Mouse (Mus musculus) adrenal gland, adult 18-20 months (tissue): ENCODE data around the gene Pgm1. TPM values are rescaled to one million over a fixed set of nuclear protein-coding genes. Genes with fewer than 3 reads are reported as not detected.
A peak's percentile ranks its signal among the peaks of the same experiment; 100 is the strongest.

ENCODE experiments used
- DNase-seq, 2 experiments: peaks; one replicate each; pipeline ENCODE4 v3.0.0; 2021 to 2022; ENCODE audit warnings: low spot score in 2 of 2
- total RNA-seq, 2 experiments: library from RNA; stranded (reverse); gene quantifications; 1 replicate in 1 of 2; 2 replicates in 1 of 2; pipeline ENCODE4 v1.2.3; 2021

Gene Pgm1
- total RNA-seq, 2 experiments from 2014 or later: 93.0 to 106 TPM

DNA sequence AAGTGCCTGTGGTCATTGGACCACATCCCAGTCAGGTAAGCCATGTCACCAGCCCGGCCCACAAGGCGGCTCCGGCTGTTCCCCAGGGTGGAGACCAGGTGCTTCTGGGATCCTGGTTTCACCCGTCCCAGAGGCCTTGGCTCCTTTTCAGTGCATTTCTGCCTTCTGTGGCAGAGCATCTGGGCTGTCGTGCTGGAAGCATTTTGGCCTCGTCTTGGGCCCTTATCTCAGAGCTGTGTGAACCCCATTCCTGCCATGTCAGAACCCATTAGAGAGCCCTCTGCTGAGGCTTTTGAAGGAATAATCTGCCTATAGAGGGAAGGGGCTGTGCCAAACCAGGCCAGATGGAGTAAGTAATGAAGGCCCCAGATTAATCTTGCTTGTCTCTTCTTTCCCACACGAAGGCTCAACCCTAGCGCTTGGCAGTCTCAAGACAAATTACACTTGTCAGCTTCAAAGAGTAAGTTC, 80.0 kb downstream of the Pgm1 start:
- DNase-seq: no peak

GRCm38 (mm10) chr4:100010916-100011315, 81.7 kb downstream of the Pgm1 start:
- no peak for DNase-seq

DNA sequence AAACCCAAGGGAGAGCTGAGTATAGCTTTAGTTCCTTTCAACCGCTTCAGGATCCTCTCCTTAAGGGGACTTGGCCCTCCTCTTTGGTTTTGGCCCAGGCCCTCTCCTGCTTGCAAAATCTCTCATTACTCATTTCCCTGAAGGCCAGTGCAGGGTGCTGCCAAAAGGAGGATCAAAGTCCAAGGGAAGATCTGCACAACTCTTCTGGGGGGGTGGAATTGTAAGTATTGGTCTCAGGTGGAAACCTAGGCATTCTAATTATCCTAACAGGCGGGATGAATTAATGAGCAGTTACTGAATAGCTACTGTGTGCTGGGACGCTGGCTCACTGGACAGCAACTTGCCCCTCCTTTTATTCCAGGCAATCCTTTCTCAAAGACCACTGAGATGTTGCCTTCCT, 82.3 kb downstream of the Pgm1 start:
- peak; percentile 34 to 37 for DNase-seq

- no peak for DNase-seq
Observed at GRCm38 (mm10) chr4:100012361-100013035, 83.3 kb downstream of the Pgm1 start.

DNA sequence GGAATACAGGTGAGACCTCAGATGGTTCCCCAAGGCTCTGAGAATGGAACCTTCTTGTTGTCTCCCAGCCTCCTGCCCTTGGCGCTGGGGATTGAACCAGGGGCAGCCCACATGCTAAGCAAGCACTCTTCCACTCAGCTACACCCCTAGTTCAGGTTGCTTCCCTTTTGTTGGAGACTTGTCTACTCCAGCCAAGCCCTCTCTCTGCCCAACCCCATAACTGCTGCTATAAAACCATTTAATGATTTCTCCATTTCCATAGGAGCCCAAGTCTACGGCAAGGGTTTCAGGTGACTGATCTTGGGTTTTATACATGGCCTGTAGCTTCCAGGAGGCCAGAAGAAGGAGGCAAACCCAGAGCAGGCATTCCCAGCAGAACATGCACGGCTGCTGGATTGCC, 98.6 kb downstream of the Pgm1 start:
- DNase-seq: no peak

DNA sequence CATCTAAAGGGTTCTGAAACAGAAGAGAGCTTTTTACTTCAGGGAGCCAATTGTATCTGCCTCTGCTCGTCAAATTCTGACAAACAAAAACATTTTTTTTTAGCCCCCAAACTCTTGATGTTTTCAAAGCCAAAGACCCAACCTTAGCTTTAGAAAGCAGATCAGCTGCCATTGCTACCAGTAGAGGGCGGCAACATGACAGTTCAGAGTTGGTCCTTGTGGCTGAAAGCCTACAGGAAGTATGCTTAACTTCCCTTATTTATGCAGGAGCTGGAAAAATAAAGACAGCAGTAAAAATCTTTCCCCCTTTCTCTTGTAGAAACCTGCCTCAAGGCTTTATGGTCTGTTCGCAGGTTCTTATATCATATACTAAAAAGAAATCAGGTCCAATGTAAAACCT, 99.4 kb downstream of the Pgm1 start:
- DNase-seq: peak; percentile 59 to 65

DNA sequence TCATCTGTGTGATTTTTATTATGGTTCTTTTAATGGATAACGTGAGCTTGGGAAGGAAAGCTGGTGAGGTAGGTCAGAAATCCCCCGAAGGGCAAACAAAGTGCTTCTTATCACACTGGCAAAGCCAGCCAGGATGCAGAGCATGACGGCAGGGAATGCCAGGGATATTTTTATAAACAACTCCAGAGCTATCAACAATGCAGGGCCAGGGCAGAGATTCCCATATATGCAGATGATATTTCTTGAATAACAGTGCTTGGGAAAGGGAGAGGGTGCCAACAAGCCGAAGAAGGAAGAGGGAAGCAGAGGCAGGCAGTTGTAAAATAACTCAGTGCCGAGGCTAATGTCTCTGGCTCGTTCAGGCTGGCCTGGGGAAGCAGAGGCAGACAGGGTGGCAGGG, 102.1 kb downstream of the Pgm1 start:
- no peak for DNase-seq

DNA sequence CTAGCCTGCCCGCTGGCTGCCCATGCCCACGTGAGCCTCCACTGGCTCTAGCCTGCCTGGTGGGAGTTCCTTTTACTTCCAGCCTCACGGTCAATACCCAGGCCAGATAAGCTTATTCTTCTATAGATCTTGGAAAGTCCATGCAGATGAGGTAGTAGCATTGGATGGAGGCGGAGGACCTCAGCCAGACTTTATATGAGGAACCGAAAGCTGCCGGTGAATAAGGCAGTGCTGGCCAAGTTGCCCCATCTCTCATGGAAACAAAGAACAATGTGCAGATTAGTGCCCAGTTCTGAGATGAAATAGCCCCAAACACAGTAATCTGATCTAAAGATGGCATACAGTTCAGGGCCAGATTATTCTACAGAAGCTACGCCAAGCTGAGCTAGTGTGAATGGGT, 103.4 kb downstream of the Pgm1 start:
- no peak for DNase-seq

DNA sequence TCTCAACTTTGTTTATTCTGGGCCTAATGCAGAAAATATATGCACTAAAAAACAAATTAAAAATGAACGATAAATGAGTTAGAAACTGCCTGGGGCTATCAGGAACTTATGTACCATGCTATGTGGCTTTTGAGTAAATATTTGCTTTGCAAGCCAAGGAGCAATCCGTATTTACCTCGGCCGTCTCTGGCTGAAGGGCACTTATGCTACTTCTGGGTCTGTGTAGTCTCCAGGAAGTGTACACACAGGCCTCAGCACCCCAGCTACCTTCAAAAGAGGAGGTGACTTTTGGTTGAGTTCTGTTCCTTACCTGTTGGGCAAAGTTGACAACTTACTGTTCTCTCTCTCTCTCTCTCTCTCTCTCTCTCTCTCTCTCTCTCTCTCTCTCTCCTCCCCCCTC, 104.7 kb downstream of the Pgm1 start:
- no peak for DNase-seq

GRCm38 (mm10) chr4:100034971-100035370, 105.8 kb downstream of the Pgm1 start:
- DNase-seq: no peak

GRCm38 (mm10) chr4:100035919-100036554, 106.8 kb downstream of the Pgm1 start:
- no peak for DNase-seq

Other genes starting within 250 kb of the Pgm1 start
- 1 to 10 TPM; 5.6 to 6.1 TPM for gene Alg6, start 213.8 kb upstream of the Pgm1 start, total RNA-seq
- gene Efcab7, start 100.2 kb upstream of the Pgm1 start, total RNA-seq: 1 to 10 TPM; 2.5 to 4.9 TPM
- gene Itgb3bp, start 399 bp downstream of the Pgm1 start, total RNA-seq: 1 to 10 TPM; 4.9 to 5.9 TPM
- gene Ror1, start 166.4 kb downstream of the Pgm1 start, total RNA-seq: 1 to 10 TPM; 2.0 to 3.4 TPM